Comparison of ENCODE assay signal across 28 mouse cellular contexts in the genomic region with DNA sequence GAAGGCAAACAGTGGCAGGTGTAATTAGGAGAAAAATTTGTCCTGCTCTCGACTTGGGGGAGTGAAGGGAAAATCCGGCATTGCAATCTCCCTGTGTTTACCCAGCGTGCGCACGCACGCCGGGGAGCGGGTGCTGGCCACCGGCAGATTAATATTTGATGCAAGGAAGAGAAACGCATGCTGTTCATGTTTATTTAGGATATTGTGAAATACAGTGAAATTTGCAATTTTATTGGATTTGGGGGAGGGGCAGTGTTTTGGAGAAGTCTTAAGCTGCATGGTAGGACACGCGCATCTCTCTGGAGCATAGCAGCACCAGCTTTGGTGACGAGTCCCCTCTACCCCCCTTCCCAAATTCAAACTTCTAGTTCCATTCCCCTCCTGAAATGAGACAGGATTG.
"Had no signal": no experiment of that assay in that cellular context is flagged by ENCODE, and none has a peak within 500 bp of the region (broad histone marks: within the 10 kb centered on the region; RNA-seq: fewer than 3 reads in every experiment).

No protein-coding gene starts in this region.

- H3K4me2 ChIP-seq: limb, embryonic 12.5 days; limb, embryonic 13.5 days; limb, embryonic 15.5 days; liver, embryonic 11.5 days; liver, embryonic 12.5 days; liver, embryonic 13.5 days; liver, embryonic 15.5 days; lung, embryonic 14.5 days; lung, embryonic 15.5 days; midbrain, embryonic 15.5 days; neural tube, embryonic 12.5 days; neural tube, embryonic 13.5 days had no signal

- H3K4me1 ChIP-seq: limb, embryonic 12.5 days; limb, embryonic 13.5 days; limb, embryonic 15.5 days; liver, embryonic 13.5 days; lung, embryonic 15.5 days had no signal

- DNase-seq: layer of hippocampus, postnatal 36 days; left cerebral cortex, postnatal 4 days; liver, embryonic 13.5 days; liver, postnatal 0 days; lung, adult 18-20 months; lung, adult 2 months; lung, embryonic 14.5 days; lung, postnatal 10 days; lung, postnatal 14 days; lung, postnatal 36 days; lung, postnatal 4 days had no signal

- H3K9me3 ChIP-seq: limb, embryonic 10.5 days; limb, embryonic 12.5 days; limb, embryonic 13.5 days; limb, embryonic 15.5 days; liver, embryonic 12.5 days; liver, embryonic 13.5 days; liver, embryonic 15.5 days; lung, embryonic 15.5 days; megakaryocyte, embryonic 14.5 days; midbrain, embryonic 15.5 days; neural tube, embryonic 12.5 days; neural tube, embryonic 13.5 days had no signal

- H3K27me3 ChIP-seq: limb, embryonic 15.5 days; lung, embryonic 15.5 days had no signal

- H3K9ac ChIP-seq: limb, embryonic 12.5 days; limb, embryonic 13.5 days; limb, embryonic 15.5 days; liver, embryonic 12.5 days; liver, embryonic 13.5 days; liver, embryonic 14.5 days; liver, embryonic 15.5 days; liver, postnatal 0 days; lung, embryonic 14.5 days; lung, embryonic 15.5 days; midbrain, embryonic 15.5 days; neural tube, embryonic 12.5 days; neural tube, embryonic 13.5 days had no signal

- H3K4me3 ChIP-seq: left cerebral cortex, adult 2 months; limb, embryonic 10.5 days; limb, embryonic 12.5 days; limb, embryonic 13.5 days; limb, embryonic 15.5 days; liver, embryonic 12.5 days; liver, embryonic 13.5 days; liver, embryonic 15.5 days; lung, embryonic 15.5 days; megakaryocyte, embryonic 14.5 days; midbrain, embryonic 15.5 days; myocyte; neural tube, embryonic 12.5 days; neural tube, embryonic 13.5 days had no signal

- ATAC-seq: liver, embryonic 12.5 days; liver, postnatal 0 days; lung, postnatal 0 days had no signal

- H3K27ac ChIP-seq: left cerebral cortex, adult 2 months; limb, embryonic 10.5 days; limb, embryonic 12.5 days; limb, embryonic 13.5 days; limb, embryonic 15.5 days; liver, embryonic 12.5 days; liver, embryonic 13.5 days; liver, embryonic 14.5 days; liver, embryonic 15.5 days; lung, embryonic 15.5 days; macrophage; midbrain, embryonic 15.5 days; neural tube, embryonic 12.5 days; neural tube, embryonic 13.5 days had no signal

- H3K36me3 ChIP-seq: limb, embryonic 10.5 days; limb, embryonic 12.5 days; limb, embryonic 13.5 days; limb, embryonic 15.5 days; liver, embryonic 12.5 days; liver, embryonic 13.5 days; liver, embryonic 15.5 days; lung, embryonic 15.5 days; midbrain, embryonic 15.5 days; neural tube, embryonic 12.5 days; neural tube, embryonic 13.5 days had no signal
